Mouse (Mus musculus): ENCODE measurements at regions not wholly inside any gene's neighbourhood (a gene's known extent, or its start where the extent isn't known, plus 50 kb on each side); places are given as distances from the start of the nearest gene placed in this dataset.
"Not testable (repeated sequence)": the region's sequence is repeated elsewhere in the genome, so short reads cannot be mapped to it uniquely, and the experiment has no call there.

- no peak for DNase-seq (ENCODE audit: low read depth, low spot score)
Observed at GRCm38 (mm10) chr10:113759099-113759498, 830.3 kb upstream of the Atxn7l3b start.

- DNase-seq (ENCODE audit: low read depth, low spot score): no peak
Observed at GRCm38 (mm10) chr10:113736224-113736623, 807.4 kb upstream of the Atxn7l3b start.

- DNase-seq (ENCODE audit: low read depth, low spot score): no peak
Observed at GRCm38 (mm10) chr10:113705139-113705726, 776.4 kb upstream of the Atxn7l3b start.

GRCm38 (mm10) chr10:113670636-113671035 is 741.8 kb upstream of the Atxn7l3b start:
- DNase-seq (ENCODE audit: low read depth, low spot score): not testable (repeated sequence)

GRCm38 (mm10) chr10:113652803-113653454 is 724.1 kb upstream of the Atxn7l3b start:
- no peak for DNase-seq (ENCODE audit: low read depth, low spot score)

- DNase-seq (ENCODE audit: low read depth, low spot score): no peak
Observed at GRCm38 (mm10) chr10:113652100-113652499, 723.3 kb upstream of the Atxn7l3b start.

- no peak for DNase-seq (ENCODE audit: low read depth, low spot score)
Observed at GRCm38 (mm10) chr10:113620420-113620819, 691.6 kb upstream of the Atxn7l3b start.

- no peak for DNase-seq (ENCODE audit: low read depth, low spot score)
Observed at GRCm38 (mm10) chr10:113615931-113616330, 687.1 kb upstream of the Atxn7l3b start.

GRCm38 (mm10) chr10:113593436-113593835 is 664.6 kb upstream of the Atxn7l3b start:
- DNase-seq (ENCODE audit: low read depth, low spot score): peak; percentile 2

- no peak for DNase-seq (ENCODE audit: low read depth, low spot score)
Observed at GRCm38 (mm10) chr10:113592126-113592525, 663.3 kb upstream of the Atxn7l3b start.

GRCm38 (mm10) chr10:113570270-113570669 is 641.5 kb upstream of the Atxn7l3b start:
- DNase-seq (ENCODE audit: low read depth, low spot score): no peak
